Mouse (Mus musculus): ENCODE measurements at regions not wholly inside any gene's neighbourhood (a gene's known extent, or its start where the extent isn't known, plus 50 kb on each side); places are given as distances from the start of the nearest gene placed in this dataset.

DNA sequence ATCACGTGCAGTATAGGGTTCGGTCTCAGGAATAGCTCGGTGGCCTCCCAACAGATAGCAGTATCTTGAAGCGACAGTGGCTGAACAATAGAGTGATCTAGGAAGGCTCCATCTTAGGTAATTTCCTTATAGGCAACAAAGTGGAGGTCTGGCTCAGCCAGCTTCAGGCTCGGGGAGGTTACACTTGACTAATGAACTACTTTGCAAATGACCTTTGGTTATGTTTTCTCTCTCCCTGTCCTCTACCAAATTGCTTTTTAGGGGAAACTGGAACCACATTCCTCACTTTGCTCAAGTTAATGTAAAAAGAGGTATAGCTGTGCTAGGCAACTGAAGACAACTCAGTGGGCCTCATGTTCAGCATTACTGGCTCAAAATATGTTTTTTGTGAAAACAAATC lies 122.3 kb downstream of the Hnmt start:
- TF ChIP-seq CTCF (conservative IDR thresholded peaks at IDR 0.05; ENCODE audit: insufficient read depth, insufficient read length, low read depth, low read length) (no peak), POLR2A (IDR thresholded peaks at IDR 0.05; ENCODE audit: low read depth, low read length) (no peak)

Measured in kidney, adult 2 months (tissue).